Mouse (Mus musculus) embryonic stem cell, embryonic (primary cell): ENCODE measurements around the gene Acadvl.

Experiments used
- CTCF ChIA-PET, 4 experiments: fragments of 300-600 bp in 2 of 4; fragments of 350-600 bp in 2 of 4; sonication (Branson Sonifier 250); formaldehyde crosslinking; loops; one replicate each; lab custom pipeline; 2022; ENCODE audit warnings: inconsistent platforms in 2 of 4; lab: Charles Lee
- POLR2A ChIA-PET, 4 experiments: fragments of 300-600 bp in 2 of 4; fragments of 350-600 bp in 2 of 4; sonication (Branson Sonifier 250); formaldehyde crosslinking; loops; one replicate each; lab custom pipeline; 2022; ENCODE audit warnings: antibody characterized with exemption in 4 of 4, inconsistent platforms in 1 of 4; lab: Charles Lee

Acadvl gene

DNA sequence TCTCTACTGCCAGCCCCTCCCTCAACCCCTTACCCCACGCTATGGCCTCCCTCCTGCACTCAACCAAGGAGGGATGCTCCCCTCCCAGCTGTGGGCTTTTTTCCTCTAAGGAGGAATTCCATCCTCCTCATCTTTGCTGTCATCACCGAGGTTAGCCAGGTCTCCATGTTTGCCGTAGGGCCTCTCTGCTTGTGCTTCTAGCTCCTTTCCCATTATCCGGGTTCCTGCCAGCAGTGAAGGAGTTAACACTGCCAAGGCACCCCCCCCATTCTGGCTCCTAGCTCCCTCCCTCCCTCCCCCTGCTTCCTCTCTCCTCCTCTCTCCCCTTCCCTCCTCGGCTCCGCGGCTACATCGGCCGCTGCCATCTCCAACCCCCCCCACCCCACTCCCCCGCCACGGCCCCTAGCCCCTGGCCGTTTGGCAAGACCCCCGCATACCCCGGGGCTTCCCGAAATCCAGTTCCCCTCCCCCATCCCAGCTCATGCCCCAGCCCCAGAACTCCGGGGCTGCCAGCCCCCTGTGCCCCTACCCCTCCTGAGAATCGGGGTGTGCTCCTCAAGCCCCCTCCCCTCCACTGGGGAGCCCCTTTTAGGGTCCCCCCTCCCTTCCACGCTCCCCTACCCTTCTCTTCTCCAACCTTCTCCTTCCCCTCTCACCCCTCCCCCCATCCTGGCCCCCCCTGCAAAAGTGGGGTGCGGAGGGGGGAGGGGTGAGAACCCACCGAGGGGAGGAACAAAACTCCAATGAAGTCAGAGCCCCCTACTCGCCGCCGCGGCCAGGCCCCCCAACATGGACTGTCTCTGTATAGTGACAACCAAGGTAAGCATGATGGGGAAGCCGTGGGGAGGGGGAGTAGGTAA lies 3.1 kb upstream of the Acadvl start:
- ChIA-PET CTCF (interaction anchor here in 2 of 4 experiments (0.5 to 1.0 kb wide), 2 partner anchors 17 to 93 kb away, joined by 3 to 4 read pairs; no protein-coding TSS in a partner anchor), POLR2A (interaction anchor here in 3 of 4 experiments (0.5 to 14.9 kb wide), 12 partner anchors 7 to 951 kb away, joined by 3 to 151 read pairs (median 4); partner anchors contain the start of genes Dvl2 (in 2 of the 3), Eif5a (in 1 of the 3), Nup88 (in 1 of the 3) and Phf23 (in 1 of the 3))

DNA sequence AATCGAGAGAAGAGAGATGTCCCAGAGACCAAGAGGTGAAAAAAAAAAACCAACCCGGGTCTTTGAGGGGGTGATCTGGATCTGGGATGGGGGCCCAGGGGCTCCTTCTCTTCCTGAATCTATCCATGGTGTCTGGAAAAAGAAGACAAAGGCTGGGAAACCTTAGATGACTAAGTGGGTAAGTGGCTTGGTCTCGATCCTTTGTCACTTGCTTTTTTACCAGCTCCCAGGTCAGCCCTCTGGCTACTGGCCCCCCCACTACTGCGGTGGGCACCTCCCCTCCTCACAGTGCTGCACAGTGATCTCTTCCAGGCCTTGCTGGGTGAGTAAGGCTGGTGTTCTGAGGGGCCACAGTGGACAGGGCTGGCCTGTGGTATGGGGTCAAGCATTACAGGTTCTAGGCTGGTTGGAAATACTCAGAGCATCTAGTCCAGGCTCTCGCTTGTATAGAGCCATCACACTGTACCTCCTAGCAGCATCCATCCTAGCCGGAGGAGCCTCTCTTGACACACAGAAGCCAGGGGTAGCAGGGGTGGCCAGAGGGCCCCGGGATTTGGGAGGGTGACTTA lies 2.1 kb upstream of the Acadvl start:
- ChIA-PET POLR2A (interaction anchor here (0.7 to 14.9 kb wide), 14 partner anchors 9 to 522 kb away, joined by 3 to 151 read pairs (median 4); partner anchors contain the start of genes Dvl2 (in 2 of the 4), Eif5a (in 1 of the 4) and Spem1 (in 1 of the 4)), CTCF (interaction anchor here in 1 of 4 experiments (1.0 kb wide), 1 partner anchor 16 kb away, joined by 4 read pairs; no protein-coding TSS in a partner anchor)

DNA sequence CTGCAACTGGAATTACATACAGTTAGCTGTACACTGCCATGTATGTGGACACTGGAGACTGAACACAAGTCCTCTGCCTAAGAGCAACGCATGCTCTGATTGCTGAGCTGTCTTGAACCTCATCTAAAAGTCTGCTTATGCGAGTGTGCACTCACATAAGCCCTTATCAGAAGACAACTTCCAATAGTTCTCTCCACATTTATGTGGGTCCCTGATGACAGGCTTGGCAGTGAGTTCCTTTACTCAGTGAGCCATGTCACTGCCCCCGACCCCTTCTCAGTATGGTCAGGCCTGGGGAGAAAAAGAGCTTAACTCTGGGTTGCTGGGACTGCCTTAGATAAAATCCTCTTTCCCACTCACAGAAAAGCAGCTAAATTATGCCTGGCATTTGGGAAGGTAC lies 1.5 kb upstream of the Acadvl start, which contains the start of gene Dlg4:
Gene Dlg4 (plus strand): TSS at position 274 of the 400 bp plus-strand sequence.
- ChIA-PET POLR2A (interaction anchor here (0.7 to 14.9 kb wide), 14 partner anchors 8 to 522 kb away, joined by 3 to 151 read pairs (median 4); partner anchors contain the start of genes Dvl2 (in 2 of the 4), Eif5a (in 1 of the 4) and Spem1 (in 1 of the 4)), CTCF (interaction anchor here in 1 of 4 experiments (3.6 kb wide), 1 partner anchor 11 kb away, joined by 29 read pairs; no protein-coding TSS in a partner anchor)

DNA sequence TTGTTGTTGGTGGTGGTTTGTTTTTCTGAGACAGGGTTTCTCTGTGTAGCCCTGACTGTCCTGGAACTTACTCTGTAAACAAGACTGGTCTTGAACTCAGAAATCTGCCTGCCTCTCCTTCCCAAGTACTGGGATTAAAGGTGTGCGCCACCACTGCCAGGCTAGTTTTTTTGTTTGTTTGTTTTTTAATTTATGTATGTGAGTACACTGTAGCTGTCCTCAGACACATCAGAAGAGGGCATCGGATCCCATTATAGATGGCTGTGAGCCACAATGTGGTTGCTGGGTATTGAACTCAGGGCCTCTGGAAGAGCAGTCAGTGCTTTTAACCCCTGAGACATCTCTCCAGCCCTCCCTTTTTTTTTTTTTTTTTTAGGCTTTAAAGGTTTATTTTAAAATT lies 966 bp upstream of the Acadvl start:
- ChIA-PET POLR2A (interaction anchor here (0.6 to 14.9 kb wide), 13 partner anchors 8 to 96 kb away, joined by 3 to 151 read pairs (median 5); partner anchors contain the start of genes Dvl2 (in 2 of the 4) and Eif5a (in 1 of the 4)), CTCF (interaction anchor here in 1 of 4 experiments (3.6 kb wide), 1 partner anchor 11 kb away, joined by 29 read pairs; no protein-coding TSS in a partner anchor)

DNA sequence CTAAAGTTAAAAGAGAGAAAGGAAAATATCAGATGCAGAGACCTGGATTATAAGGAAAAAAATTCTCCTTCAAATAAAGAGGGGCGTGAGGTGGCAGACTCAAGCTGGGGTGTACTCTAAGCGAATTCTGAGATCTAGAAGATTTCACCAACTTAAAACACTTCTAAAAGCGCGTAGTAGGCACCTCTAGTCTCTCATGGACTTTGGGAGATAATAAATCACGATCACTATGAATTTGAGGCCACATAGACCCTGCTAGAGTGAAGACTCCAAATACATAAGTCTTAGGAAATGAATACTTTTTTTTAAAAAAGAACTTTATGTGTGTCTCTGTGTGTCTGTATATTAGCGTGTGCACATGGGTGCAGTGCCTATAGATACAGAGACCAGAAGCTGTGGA lies 466 bp upstream of the Acadvl start:
- CTCF ChIA-PET: interaction anchor here in 3 of 4 experiments (0.5 to 3.6 kb wide), 16 partner anchors 10 to 524 kb away, joined by 3 to 29 read pairs (median 3); partner anchors contain the start of genes Gltpd2 (in 1 of the 3), Pld2 (in 1 of the 3) and Slc16a11 (in 1 of the 3)

DNA sequence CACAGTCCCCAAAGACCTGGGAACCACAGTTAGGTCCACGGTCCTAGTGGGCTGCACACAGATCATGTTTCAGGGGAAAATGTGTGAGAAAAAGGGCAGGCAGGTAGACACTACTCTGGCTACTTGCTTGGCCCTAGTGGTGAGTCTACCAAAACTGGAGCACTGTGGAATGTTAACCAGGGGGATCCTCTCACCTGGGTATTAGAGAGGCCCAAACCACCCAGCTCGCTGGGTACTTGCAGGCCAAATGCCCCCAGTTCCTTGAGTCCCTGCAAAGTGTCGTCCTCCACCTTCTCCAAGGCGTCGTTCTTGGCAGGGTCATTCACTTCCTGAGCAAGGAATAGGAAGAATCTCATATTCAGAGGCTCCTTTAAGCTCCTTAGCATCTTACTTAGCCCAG lies 1.2 kb downstream of the Acadvl start:
- ChIA-PET CTCF (interaction anchor here (0.6 to 3.6 kb wide), 8 partner anchors 9 to 1801 kb away, joined by 3 to 29 read pairs (median 6); no protein-coding TSS in a partner anchor), POLR2A (interaction anchor here (0.6 to 14.9 kb wide), 25 partner anchors 11 to 935 kb away, joined by 3 to 151 read pairs (median 5); partner anchors contain the start of genes Dvl2 (in 3 of the 4), Ctdnep1 (in 2 of the 4), Eif5a (in 2 of the 4) and Gabarap (in 2 of the 4))

More for the DNA sequence above, 466 bp upstream of the Acadvl start:
- POLR2A ChIA-PET: interaction anchor here (0.6 to 14.9 kb wide), 39 partner anchors 9 to 943 kb away, joined by 3 to 151 read pairs (median 5); partner anchors contain the start of genes Dvl2 (in 3 of the 4), Ctdnep1 (in 2 of the 4), Gabarap (in 2 of the 4) and 2810408A11Rik (in 1 of the 4)

DNA sequence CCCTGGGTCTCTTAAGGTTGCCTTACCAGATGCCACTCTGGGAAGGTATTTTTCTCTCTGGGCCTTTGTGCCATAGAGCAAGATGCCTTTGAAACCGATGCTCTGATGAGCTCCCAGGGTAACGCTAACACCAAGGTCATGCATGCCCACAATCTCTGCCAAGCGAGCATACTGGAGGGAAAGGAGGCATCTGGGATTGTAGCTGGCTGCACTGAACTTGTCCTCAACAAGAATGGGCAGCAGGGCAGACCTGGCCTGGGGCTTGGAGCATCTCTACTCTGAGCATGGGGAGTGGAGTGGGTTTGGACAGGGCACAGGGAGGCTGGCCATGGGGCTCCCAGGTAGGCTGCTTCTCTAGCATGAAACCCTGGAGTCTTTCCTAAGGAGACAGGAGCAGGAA lies 1.8 kb downstream of the Acadvl start:
- ChIA-PET CTCF (interaction anchor here (0.5 to 3.6 kb wide), 6 partner anchors 8 to 224 kb away, joined by 3 to 29 read pairs (median 6); no protein-coding TSS in a partner anchor), POLR2A (interaction anchor here (0.6 to 14.9 kb wide), 19 partner anchors 8 to 934 kb away, joined by 3 to 151 read pairs (median 6); partner anchors contain the start of genes Dvl2 (in 2 of the 4), Eif5a (in 2 of the 4), Gabarap (in 2 of the 4) and Ctdnep1 (in 1 of the 4))

DNA sequence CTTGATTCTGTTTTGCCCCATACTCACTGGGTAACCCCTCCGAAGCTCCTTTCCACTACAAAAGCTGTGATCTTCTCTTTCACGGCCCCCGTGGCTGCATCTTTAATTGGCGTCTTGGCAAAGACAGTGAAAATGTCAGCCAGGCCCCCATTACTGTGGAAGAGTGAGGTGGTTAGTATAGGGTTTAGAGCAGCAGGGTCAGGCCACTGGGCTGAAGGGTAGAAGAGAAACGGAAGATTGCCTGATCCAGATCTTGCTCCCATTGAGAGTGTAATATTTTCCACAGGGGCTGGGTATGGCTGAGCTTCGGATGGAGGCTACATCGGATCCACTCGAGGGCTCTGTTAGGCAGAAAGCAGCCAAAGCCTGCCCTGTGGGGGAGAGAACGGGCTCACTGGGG lies 2.3 kb downstream of the Acadvl start:
- ChIA-PET POLR2A (interaction anchor here in 3 of 4 experiments (0.6 to 14.9 kb wide), 11 partner anchors 8 to 92 kb away, joined by 3 to 151 read pairs (median 9); partner anchors contain the start of genes Dvl2 (in 2 of the 3) and Eif5a (in 2 of the 3)), CTCF (interaction anchor here in 2 of 4 experiments (0.5 to 0.6 kb wide), 2 partner anchors 47 to 144 kb away, joined by 4 to 5 read pairs; no protein-coding TSS in a partner anchor)

DNA sequence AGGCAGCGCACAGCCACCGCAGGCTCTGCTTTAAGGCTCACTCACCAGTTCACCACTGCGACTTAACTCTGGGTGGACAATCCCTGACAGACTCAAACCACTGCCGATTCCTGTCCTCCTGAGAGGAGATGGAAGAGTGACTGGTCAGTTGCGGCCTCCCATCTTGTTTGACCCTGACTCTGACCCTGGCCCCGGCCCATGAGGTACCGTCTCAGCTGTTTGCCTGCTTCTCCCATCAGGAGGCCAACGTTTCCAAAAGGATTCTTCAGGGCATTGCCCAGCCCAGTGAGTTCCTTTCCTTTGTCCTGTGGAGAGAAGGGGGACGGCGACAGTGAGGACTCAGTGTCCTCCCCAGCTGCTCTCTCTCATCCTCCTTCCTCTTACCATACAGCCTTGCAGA lies 4.2 kb downstream of the Acadvl start:
- POLR2A ChIA-PET: interaction anchor here in 3 of 4 experiments (0.6 to 14.9 kb wide), 13 partner anchors 8 to 501 kb away, joined by 3 to 151 read pairs (median 6); partner anchors contain the start of genes Dvl2 (in 3 of the 3), Ctdnep1 (in 2 of the 3) and Gabarap (in 1 of the 3)

DNA sequence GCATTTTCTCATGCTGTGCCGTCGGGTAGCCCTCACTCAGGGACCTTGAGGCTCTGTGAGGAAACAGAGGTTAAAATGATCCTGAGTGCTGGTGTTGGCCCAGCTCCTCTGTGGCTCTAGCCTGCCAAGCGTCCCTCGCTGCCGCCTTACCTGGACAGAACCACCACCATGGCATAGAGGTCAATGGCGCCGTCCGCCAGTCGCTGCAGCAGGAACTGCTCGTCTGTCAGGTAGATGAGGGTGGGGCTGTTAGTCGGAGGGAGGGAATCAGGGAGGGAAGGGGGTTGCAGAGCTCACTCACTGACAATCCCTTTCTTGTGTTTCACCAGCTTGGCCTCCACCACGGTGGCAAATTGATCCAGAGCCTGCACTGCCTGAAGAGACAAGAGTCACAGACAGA lies 4.7 kb downstream of the Acadvl start:
- CTCF ChIA-PET: interaction anchor here in 3 of 4 experiments (0.5 to 1.6 kb wide), 4 partner anchors 9 to 41 kb away, joined by 3 to 5 read pairs (median 4); no protein-coding TSS in a partner anchor
- POLR2A ChIA-PET: interaction anchor here in 3 of 4 experiments (0.5 to 14.9 kb wide), 15 partner anchors 8 to 501 kb away, joined by 3 to 151 read pairs (median 6); partner anchors contain the start of genes Dvl2 (in 3 of the 3), Ctdnep1 (in 2 of the 3) and Gabarap (in 1 of the 3)

More for the DNA sequence above, 4.2 kb downstream of the Acadvl start:
- CTCF ChIA-PET: interaction anchor here in 2 of 4 experiments (0.5 to 1.6 kb wide), 3 partner anchors 9 to 17 kb away, joined by 3 to 4 read pairs (median 3); no protein-coding TSS in a partner anchor

DNA sequence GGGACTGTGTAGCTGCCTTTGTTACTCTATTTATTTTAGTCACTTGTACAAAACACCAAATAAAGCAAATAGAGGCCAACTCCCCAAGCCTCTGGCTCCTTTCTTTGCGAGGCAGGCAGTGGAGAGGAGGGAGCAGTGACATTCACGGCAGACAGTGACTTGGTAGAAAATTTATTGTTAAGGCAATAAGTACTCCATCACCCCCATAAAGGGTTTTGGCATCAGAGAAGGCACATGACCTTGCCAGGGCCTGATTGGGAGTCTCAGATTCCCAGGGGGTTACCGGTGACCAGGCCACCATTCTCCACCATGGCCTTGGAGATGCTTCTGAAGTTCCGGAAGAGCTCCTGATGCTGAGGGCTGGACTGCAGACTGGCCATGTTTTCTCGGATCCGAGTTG lies 5.2 kb downstream of the Acadvl start:
- POLR2A ChIA-PET: interaction anchor here in 3 of 4 experiments (0.5 to 14.9 kb wide), 15 partner anchors 7 to 197 kb away, joined by 3 to 151 read pairs (median 5); partner anchors contain the start of genes Dvl2 (in 3 of the 3), Ctdnep1 (in 2 of the 3) and Gabarap (in 1 of the 3)
- CTCF ChIA-PET: interaction anchor here in 3 of 4 experiments (0.5 to 1.7 kb wide), 5 partner anchors 8 to 173 kb away, joined by 3 to 5 read pairs (median 4); partner anchors contain the start of gene Nlgn2 (in 1 of the 3)

DNA sequence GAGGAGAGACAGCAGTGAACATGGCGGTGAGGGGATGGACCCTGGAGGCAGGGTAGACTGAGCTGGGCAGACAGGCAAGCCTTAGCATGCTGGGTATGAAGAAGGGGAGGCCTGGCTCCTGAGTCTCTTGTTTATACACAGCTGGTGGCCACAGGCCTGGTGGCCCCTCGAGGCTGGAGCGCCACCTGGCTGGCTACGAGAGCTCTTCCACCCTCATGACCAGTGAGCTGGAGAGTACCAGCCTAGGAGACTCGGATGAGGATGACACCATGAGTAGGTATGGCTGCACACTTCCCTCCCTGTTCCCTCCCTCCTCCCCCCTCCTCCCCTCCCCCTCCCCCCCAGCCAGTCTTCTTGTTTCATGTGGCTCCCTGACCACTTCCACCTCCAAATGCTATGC lies 9.7 kb downstream of the Acadvl start:
- ChIA-PET POLR2A (interaction anchor here in 3 of 4 experiments (0.5 to 6.6 kb wide), 24 partner anchors 8 to 853 kb away, joined by 3 to 151 read pairs (median 4); partner anchors contain the start of genes Dlg4 (in 3 of the 3), Acadvl (in 2 of the 3), Cldn7 (in 1 of the 3) and Ctdnep1 (in 1 of the 3)), CTCF (interaction anchor here (0.5 to 1.7 kb wide), 27 partner anchors 8 to 701 kb away, joined by 3 to 29 read pairs (median 4); partner anchors contain the start of genes Acadvl (in 3 of the 4), Ctdnep1 (in 1 of the 4), Dlg4 (in 1 of the 4) and Elp5 (in 1 of the 4))

DNA sequence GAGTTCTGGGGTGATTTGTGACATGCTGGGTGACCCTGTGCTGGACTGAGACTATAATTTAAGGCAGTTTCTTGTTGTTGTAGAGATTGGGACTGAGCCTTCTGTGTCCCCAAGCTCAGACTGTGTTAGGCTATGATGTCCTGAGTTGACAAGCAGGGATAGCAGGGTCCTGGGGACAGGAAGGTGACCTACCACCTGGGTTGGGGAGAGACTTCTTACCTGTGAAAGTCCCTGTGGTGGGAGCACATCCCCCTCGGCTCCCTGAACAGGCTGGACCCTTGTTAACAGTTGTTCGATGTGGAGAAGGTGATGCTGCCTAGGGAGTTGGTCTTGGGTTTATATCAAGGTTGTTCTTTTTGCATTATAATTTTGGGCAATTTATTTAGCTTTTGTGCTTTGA lies 12.7 kb downstream of the Acadvl start:
- ChIA-PET POLR2A (interaction anchor here in 3 of 4 experiments (0.5 to 6.6 kb wide), 15 partner anchors 7 to 989 kb away, joined by 3 to 151 read pairs (median 7); partner anchors contain the start of genes Acadvl (in 3 of the 3), Dlg4 (in 2 of the 3), Eif5a (in 2 of the 3) and Gabarap (in 2 of the 3)), CTCF (interaction anchor here in 2 of 4 experiments (1.0 to 2.5 kb wide), 9 partner anchors 11 to 210 kb away, joined by 3 to 13 read pairs (median 4); partner anchors contain the start of genes Acadvl (in 1 of the 2), Gabarap (in 1 of the 2) and Slc16a11 (in 1 of the 2))

DNA sequence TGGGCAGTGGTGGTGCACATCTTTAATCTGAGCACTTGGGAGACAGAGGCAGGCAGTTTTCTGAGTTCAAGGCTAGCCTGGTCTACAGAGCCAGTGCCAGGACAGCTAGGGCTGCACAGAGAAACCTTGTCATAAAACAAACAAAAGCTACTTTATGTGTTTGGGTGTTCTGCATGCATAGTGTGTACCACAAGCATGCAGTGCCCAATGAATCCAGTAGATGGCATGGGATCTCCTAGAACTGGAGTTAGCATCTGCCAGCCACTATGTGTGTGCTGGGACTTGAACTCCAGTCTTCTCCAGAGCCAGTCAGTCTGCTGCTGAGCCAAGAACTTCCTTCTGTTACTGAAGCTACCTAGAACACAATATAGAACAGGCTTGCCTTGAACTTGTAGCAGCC lies 13.3 kb downstream of the Acadvl start:
- POLR2A ChIA-PET: interaction anchor here in 3 of 4 experiments (0.5 to 6.6 kb wide), 17 partner anchors 8 to 989 kb away, joined by 3 to 151 read pairs (median 5); partner anchors contain the start of genes Acadvl (in 3 of the 3), Ctdnep1 (in 2 of the 3), Dlg4 (in 2 of the 3) and Eif5a (in 2 of the 3)
- CTCF ChIA-PET: interaction anchor here (0.6 to 2.5 kb wide), 16 partner anchors 8 to 211 kb away, joined by 3 to 13 read pairs (median 4); partner anchors contain the start of genes Acadvl (in 3 of the 4), Slc16a11 (in 2 of the 4) and Gabarap (in 1 of the 4)

DNA sequence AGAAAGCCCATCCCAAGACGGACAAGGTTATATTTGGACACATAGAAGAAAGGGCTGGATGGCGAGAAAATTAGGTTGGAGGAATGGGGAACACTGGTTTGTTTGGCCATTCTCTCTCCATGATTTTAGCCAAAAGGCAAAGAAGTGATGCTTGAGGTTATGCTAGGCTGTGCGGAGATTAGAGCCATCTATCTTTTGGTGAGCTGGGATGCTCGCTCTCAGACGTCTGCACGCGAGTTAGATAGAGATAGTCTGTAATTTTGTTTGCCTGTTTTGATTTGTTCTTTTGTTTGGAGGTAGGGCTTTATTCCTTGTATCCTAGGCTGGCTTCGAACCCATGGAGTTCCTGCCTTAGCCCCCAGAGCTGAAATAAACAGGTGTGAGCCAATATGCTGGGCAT lies 14.1 kb downstream of the Acadvl start:
- POLR2A ChIA-PET: interaction anchor here in 3 of 4 experiments (0.8 to 6.6 kb wide), 17 partner anchors 8 to 339 kb away, joined by 3 to 151 read pairs (median 9); partner anchors contain the start of genes Gabarap (in 3 of the 3), Acadvl (in 2 of the 3), Ctdnep1 (in 2 of the 3) and Dlg4 (in 2 of the 3)

More for the DNA sequence above, 14.1 kb downstream of the Acadvl start:
- CTCF ChIA-PET: interaction anchor here (0.6 to 2.5 kb wide), 16 partner anchors 9 to 212 kb away, joined by 3 to 13 read pairs (median 4); partner anchors contain the start of genes Acadvl (in 3 of the 4), Slc16a11 (in 2 of the 4) and Gabarap (in 1 of the 4)
